Mouse (Mus musculus) bone marrow, adult 2 months (tissue): Measurements from ENCODE around the gene Ranbp3l.

Experiments used
- CTCF ChIP-seq: fragments of 200-500 bp; IDR thresholded peaks from 2 replicates; pipeline ENCODE4 v1.5.1; 2011; ENCODE audit warnings: low read length, control low read depth; ENCODE audit not compliant: control insufficient read depth, insufficient read depth
- POLR2A ChIP-seq: fragments of 200-500 bp; IDR thresholded peaks from 2 replicates; pipeline ENCODE4 v1.6.1; 2011; ENCODE audit warnings: low read depth, mild to moderate bottlenecking, control low read depth, low read length, borderline replicate concordance; ENCODE audit not compliant: control insufficient read depth

- TF ChIP-seq POLR2A (no peak), CTCF (no peak)
Measured at GRCm38 (mm10) chr15:9094366-9094750, 126.6 kb downstream of the Ranbp3l start.
